In genomic region chr9:62744558-62745275, GRCm38 (mm10) we compare ENCODE assay signal across 8 mouse cellular contexts.
DNase-seq lines count a peak whose midpoint lies in the region; ATAC-seq and TF ChIP-seq lines count a peak whose summit lies in the region.

No protein-coding gene starts in this region.

- no peaks in the 10 kb centered on the region for H3K36me3 ChIP-seq in intestine, postnatal 0 days (ENCODE audit: control insufficient read depth, insufficient read depth)
- no peaks in the 10 kb centered on the region for H3K36me3 ChIP-seq in intestine, embryonic 16.5 days (ENCODE audit: control insufficient read depth, insufficient read depth, low read length)
- H3K36me3 ChIP-seq in hindbrain, postnatal 0 days (ENCODE audit: insufficient read depth, low read length) = no peaks in the 10 kb centered on the region

- WGBS in intestine, postnatal 0 days = 56% methylated on average over 7 of the region's 7 CpGs
- WGBS in intestine, embryonic 16.5 days = 54% methylated on average over 7 of the region's 7 CpGs
- WGBS in hindbrain, postnatal 0 days = 54% methylated on average over 7 of the region's 7 CpGs

- H3K9ac ChIP-seq in intestine, postnatal 0 days (ENCODE audit: low read depth, low read length) = no peak overlapping the region
- H3K9ac ChIP-seq in intestine, embryonic 16.5 days (ENCODE audit: low read depth, low read length) = no peak overlapping the region
- H3K9ac ChIP-seq in hindbrain, postnatal 0 days (replicated peaks; ENCODE audit: low read length) = no peak overlapping the region

- DNase-seq in urinary bladder, postnatal 25 days (ENCODE audit: low spot score) = peak; percentile 22
- no peak for DNase-seq in urinary bladder, adult 2 months (ENCODE audit: low spot score)
- DNase-seq in adrenal gland, postnatal 36 days = peak; percentile 22 to 44
- peak; percentile 74 for DNase-seq in hindbrain, postnatal 0 days (ENCODE audit: low spot score)
- peak; percentile 86 for DNase-seq in retina, embryonic 14.5 days (ENCODE audit: low spot score)
- no peak for DNase-seq in left cerebral cortex, postnatal 25 days (ENCODE audit: low spot score in 2 of 2)

- no peaks in the 10 kb centered on the region for H3K9me3 ChIP-seq in intestine, postnatal 0 days (ENCODE audit: control insufficient read depth)
- H3K9me3 ChIP-seq in intestine, embryonic 16.5 days (ENCODE audit: control insufficient read depth, low read length) = no peaks in the 10 kb centered on the region
- H3K9me3 ChIP-seq in hindbrain, postnatal 0 days (ENCODE audit: low read length) = no peaks in the 10 kb centered on the region

- H3K4me1 ChIP-seq in intestine, postnatal 0 days (replicated peaks; ENCODE audit: control insufficient read depth, insufficient read depth, low read length) = no peaks in the 10 kb centered on the region
- no peaks in the 10 kb centered on the region for H3K4me1 ChIP-seq in intestine, embryonic 16.5 days (ENCODE audit: control insufficient read depth, insufficient read depth, low read length)
- no peaks in the 10 kb centered on the region for H3K4me1 ChIP-seq in hindbrain, postnatal 0 days (ENCODE audit: insufficient read depth, low read length)

- peak; percentile 87 for TF ChIP-seq CTCF in intestine, postnatal 0 days (IDR thresholded peaks at IDR 0.05; ENCODE audit: low read depth)
- TF ChIP-seq CTCF in hindbrain, postnatal 0 days (IDR thresholded peaks at IDR 0.05; ENCODE audit: low read depth) = peak; percentile 87

- no peaks in the 10 kb centered on the region for H3K27me3 ChIP-seq in intestine, postnatal 0 days (replicated peaks; ENCODE audit: control insufficient read depth, insufficient read depth, low read length)
- no peaks in the 10 kb centered on the region for H3K27me3 ChIP-seq in intestine, embryonic 16.5 days (replicated peaks; ENCODE audit: control insufficient read depth, insufficient read depth, low read length)
- H3K27me3 ChIP-seq in hindbrain, postnatal 0 days (ENCODE audit: insufficient read depth, low read length) = no peaks in the 10 kb centered on the region

- no peak for ATAC-seq in intestine, postnatal 0 days
- no peak for ATAC-seq in intestine, embryonic 16.5 days
- ATAC-seq in hindbrain, postnatal 0 days = no peak

- H3K4me2 ChIP-seq in intestine, postnatal 0 days (replicated peaks; ENCODE audit: low read depth) = no peak overlapping the region
- no peak overlapping the region for H3K4me2 ChIP-seq in intestine, embryonic 16.5 days (ENCODE audit: low read depth, low read length)
- H3K4me2 ChIP-seq in hindbrain, postnatal 0 days (ENCODE audit: low read depth, low read length) = no peak overlapping the region

- H3K4me3 ChIP-seq in intestine, postnatal 0 days (ENCODE audit: low read depth, low read length) = no peak overlapping the region
- no peak overlapping the region for H3K4me3 ChIP-seq in intestine, embryonic 16.5 days (ENCODE audit: low read length)
- H3K4me3 ChIP-seq in hindbrain, postnatal 0 days (ENCODE audit: low read length) = no peak overlapping the region

- no peak overlapping the region for H3K27ac ChIP-seq in intestine, postnatal 0 days (ENCODE audit: low read depth, low read length)
- no peak overlapping the region for H3K27ac ChIP-seq in intestine, embryonic 16.5 days (ENCODE audit: low read length)
- no peak overlapping the region for H3K27ac ChIP-seq in hindbrain, postnatal 0 days

- intact Hi-C loops in left cerebral cortex, postnatal 25 days (cut with DNase I) = loop anchor here (2.0 kb wide), 1 partner anchor 32 kb away; no protein-coding TSS in a partner anchor

Comparison
In these comparisons a context has a peak if more than half of its experiments do, and no peak if none do; other contexts are left out.
1. DNase-seq: peak in urinary bladder, postnatal 25 days (single experiment), adrenal gland, postnatal 36 days (2 of 2), hindbrain, postnatal 0 days (single experiment) and retina, embryonic 14.5 days (single experiment); none in urinary bladder, adult 2 months (single experiment) and left cerebral cortex, postnatal 25 days (0 of 2).